Mouse (Mus musculus): ENCODE measurements at regions not wholly inside any gene's neighbourhood (a gene's known extent, or its start where the extent isn't known, plus 50 kb on each side); places are given as distances from the start of the nearest gene placed in this dataset.

DNA sequence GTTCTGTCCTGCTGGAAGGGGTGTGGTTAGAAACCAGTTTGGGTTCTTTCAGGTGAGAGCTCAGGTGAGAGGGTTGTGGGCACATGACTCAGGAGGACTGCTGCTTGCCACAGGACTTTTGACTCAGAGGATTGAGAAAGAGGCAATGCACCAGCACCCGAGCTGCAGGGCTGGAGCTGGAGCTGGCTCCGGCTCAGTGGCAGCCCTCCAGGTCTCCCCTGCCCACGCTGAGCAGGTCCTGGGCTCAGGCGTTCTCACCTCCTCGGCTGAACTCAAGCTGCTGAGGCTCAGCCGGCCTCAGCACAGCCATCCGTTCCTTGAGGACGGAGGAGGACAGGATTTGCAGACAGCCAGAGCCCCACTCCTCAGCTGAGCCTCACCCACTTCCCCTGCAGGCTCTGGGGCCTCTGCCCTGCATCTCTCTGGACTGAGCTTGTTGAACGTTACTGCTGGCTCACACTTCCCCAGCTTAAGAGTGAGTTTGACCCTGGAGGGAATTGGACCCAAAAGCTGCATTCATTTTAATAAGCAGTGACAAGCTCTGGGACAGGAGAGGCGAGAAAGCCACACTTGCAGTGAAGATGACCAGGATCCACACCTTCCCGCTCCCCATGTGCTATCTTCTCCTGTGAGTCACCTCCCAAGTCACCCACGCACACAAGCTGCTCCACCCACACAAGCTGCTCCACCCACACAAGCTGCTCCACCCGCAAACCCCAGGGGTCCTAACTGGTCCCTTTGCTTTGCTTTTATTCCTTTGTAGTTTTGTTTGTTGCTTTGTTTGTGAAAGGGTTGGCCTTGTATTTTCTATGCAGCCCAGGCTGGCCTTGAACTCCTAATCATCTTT lies 981.0 kb downstream of the 4930447A16Rik start:
- 60% methylated on average over 13 of the region's 13 CpGs for WGBS
- Histone ChIP-seq H3K27ac (ENCODE audit: control insufficient read depth, insufficient read depth, low read length) (no peak overlapping the region), H3K4me1 (replicated peaks; ENCODE audit: control insufficient read depth, insufficient read depth, low read length) (0 out of 2 replicates have a peak, but pooled peaks cover 6% of the 10 kb centered on the region), H3K36me3 (ENCODE audit: control insufficient read depth, insufficient read depth, low read length) (no peaks in the 10 kb centered on the region), H3K27me3 (ENCODE audit: control insufficient read depth, insufficient read depth, low read length) (no peaks in the 10 kb centered on the region), H3K4me3 (ENCODE audit: control insufficient read depth, insufficient read depth, low read length) (no peak overlapping the region)
- TF ChIP-seq CTCF (IDR thresholded peaks at IDR 0.05; ENCODE audit: borderline replicate concordance, control insufficient read depth, extremely low read depth, insufficient read depth, low read length, poor library complexity) (no peak), POLR2A (IDR thresholded peaks at IDR 0.05; ENCODE audit: control insufficient read depth, extremely low read depth, insufficient read depth, low read length, poor library complexity) (no peak)
- no peak for DNase-seq

DNA sequence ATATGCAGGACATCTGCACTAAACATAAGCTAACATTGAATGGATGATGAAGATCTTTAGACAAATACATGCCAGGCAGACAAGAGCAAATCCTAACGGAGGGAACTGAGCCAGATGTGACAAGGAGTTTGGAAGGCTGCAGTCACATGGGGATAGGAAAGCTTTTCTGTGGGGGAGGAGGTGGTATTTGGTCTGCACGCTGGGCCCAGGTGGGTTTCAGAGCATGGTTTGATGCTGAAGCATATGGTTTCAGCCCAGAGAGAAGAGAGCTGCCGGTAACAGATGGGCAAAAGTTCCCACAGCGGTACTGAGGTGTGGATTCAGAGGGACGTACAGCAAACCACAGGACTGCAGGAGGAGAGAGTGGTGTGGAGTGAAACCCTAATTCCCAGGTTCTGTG lies 982.1 kb downstream of the 4930447A16Rik start:
- TF ChIP-seq CTCF (IDR thresholded peaks at IDR 0.05; ENCODE audit: borderline replicate concordance, control insufficient read depth, extremely low read depth, insufficient read depth, low read length, poor library complexity) (no peak), POLR2A (IDR thresholded peaks at IDR 0.05; ENCODE audit: control insufficient read depth, extremely low read depth, insufficient read depth, low read length, poor library complexity) (no peak)
- Histone ChIP-seq H3K4me1 (replicated peaks; ENCODE audit: control insufficient read depth, insufficient read depth, low read length) (0 out of 2 replicates have a peak, but pooled peaks cover 6% of the 10 kb centered on the region), H3K36me3 (ENCODE audit: control insufficient read depth, insufficient read depth, low read length) (no peaks in the 10 kb centered on the region), H3K27me3 (ENCODE audit: control insufficient read depth, insufficient read depth, low read length) (no peaks in the 10 kb centered on the region), H3K4me3 (ENCODE audit: control insufficient read depth, insufficient read depth, low read length) (no peak overlapping the region), H3K27ac (ENCODE audit: control insufficient read depth, insufficient read depth, low read length) (no peak overlapping the region)
- 58% methylated on average over 5 of the region's 5 CpGs for WGBS
- DNase-seq, result no peak

DNA sequence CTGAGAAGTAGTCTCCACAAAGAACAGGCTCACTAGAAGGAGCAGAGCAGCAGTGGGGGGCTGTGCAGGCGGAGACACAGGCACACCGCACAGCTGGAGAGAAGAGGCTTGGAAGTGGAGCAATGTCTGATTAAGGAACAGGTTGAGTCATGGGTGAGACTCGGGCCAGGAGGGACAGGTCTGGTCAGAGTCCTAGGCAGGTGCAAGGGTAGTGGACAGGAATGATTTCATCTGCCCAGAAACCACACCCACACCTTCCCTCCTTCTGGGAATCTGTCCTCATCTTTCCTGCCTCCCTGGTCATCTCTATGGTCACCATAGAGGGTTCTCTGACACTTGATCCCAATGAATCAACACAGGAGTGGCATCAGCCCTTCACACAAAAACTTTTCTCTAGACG lies 983.8 kb downstream of the 4930447A16Rik start:
- H3K27me3 ChIP-seq (ENCODE audit: control insufficient read depth, insufficient read depth, low read length), result no peaks in the 10 kb centered on the region
- no peak overlapping the region for H3K27ac ChIP-seq (ENCODE audit: control insufficient read depth, insufficient read depth, low read length)
- no peaks in the 10 kb centered on the region for H3K36me3 ChIP-seq (ENCODE audit: control insufficient read depth, insufficient read depth, low read length)
- TF ChIP-seq POLR2A (IDR thresholded peaks at IDR 0.05; ENCODE audit: control insufficient read depth, extremely low read depth, insufficient read depth, low read length, poor library complexity) (no peak), CTCF (IDR thresholded peaks at IDR 0.05; ENCODE audit: borderline replicate concordance, control insufficient read depth, extremely low read depth, insufficient read depth, low read length, poor library complexity) (no peak)
- no peak for DNase-seq
- H3K4me1 ChIP-seq (replicated peaks; ENCODE audit: control insufficient read depth, insufficient read depth, low read length), result 0 out of 2 replicates have a peak, but pooled peaks cover 6% of the 10 kb centered on the region
- H3K4me3 ChIP-seq (ENCODE audit: control insufficient read depth, insufficient read depth, low read length), result no peak overlapping the region
- 88% methylated on average over 4 of the region's 4 CpGs for WGBS

DNA sequence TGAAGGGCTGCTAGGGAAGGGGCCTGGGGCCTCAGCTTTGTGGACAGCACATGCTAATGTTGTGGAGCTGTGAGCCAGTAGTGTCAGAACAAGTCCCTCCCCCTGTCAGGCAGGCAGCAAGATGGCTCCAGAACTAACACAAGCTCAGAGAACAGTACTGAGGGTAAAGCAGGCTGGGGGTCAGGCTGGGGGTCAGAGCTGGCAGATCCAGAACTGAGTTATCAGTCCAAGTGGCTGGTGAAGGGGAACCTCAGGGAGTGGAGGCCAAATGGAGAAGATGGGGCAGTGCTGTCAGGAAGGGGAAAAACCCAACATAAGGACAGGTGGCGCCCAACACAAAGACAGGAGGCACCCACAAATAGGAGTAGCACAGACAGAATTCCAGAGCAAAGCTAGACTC lies 985.1 kb downstream of the 4930447A16Rik start:
- H3K4me1 ChIP-seq (replicated peaks; ENCODE audit: control insufficient read depth, insufficient read depth, low read length), result 0 out of 2 replicates have a peak, but pooled peaks cover 6% of the 10 kb centered on the region
- TF ChIP-seq CTCF (IDR thresholded peaks at IDR 0.05; ENCODE audit: borderline replicate concordance, control insufficient read depth, extremely low read depth, insufficient read depth, low read length, poor library complexity) (no peak), POLR2A (IDR thresholded peaks at IDR 0.05; ENCODE audit: control insufficient read depth, extremely low read depth, insufficient read depth, low read length, poor library complexity) (no peak)
- H3K4me3 ChIP-seq (ENCODE audit: control insufficient read depth, insufficient read depth, low read length), result no peak overlapping the region
- no peaks in the 10 kb centered on the region for H3K27me3 ChIP-seq (ENCODE audit: control insufficient read depth, insufficient read depth, low read length)
- H3K27ac ChIP-seq (ENCODE audit: control insufficient read depth, insufficient read depth, low read length), result no peak overlapping the region
- 95% methylated on average over 1 of the region's 1 CpGs for WGBS
- H3K36me3 ChIP-seq (ENCODE audit: control insufficient read depth, insufficient read depth, low read length), result no peaks in the 10 kb centered on the region
- DNase-seq, result no peak

DNA sequence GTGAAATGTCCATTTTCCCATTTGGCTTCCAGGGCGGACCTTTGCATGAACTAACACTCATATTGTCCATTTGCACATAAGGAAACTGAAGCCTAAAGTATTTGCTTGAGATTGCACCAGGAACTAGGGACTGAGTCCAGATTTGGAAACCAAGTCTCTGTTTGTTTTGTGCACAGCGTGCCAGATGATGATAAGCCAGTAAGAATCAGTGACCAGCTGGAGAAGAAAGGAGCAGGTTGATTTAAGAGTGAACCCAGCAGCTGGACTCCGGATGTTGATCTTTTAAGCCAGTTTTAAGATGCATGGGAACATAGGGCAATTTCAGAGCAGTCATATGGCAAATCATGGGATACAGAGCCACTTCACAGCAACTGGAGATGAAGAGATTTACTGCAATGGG lies 987.1 kb downstream of the 4930447A16Rik start:
- Histone ChIP-seq H3K4me3 (ENCODE audit: control insufficient read depth, insufficient read depth, low read length) (no peak overlapping the region), H3K36me3 (ENCODE audit: control insufficient read depth, insufficient read depth, low read length) (no peaks in the 10 kb centered on the region), H3K4me1 (replicated peaks; ENCODE audit: control insufficient read depth, insufficient read depth, low read length) (0 out of 2 replicates have a peak, but pooled peaks cover 2% of the 10 kb centered on the region), H3K27me3 (ENCODE audit: control insufficient read depth, insufficient read depth, low read length) (no peaks in the 10 kb centered on the region), H3K27ac (ENCODE audit: control insufficient read depth, insufficient read depth, low read length) (no peak overlapping the region)
- TF ChIP-seq POLR2A (IDR thresholded peaks at IDR 0.05; ENCODE audit: control insufficient read depth, extremely low read depth, insufficient read depth, low read length, poor library complexity) (no peak), CTCF (IDR thresholded peaks at IDR 0.05; ENCODE audit: borderline replicate concordance, control insufficient read depth, extremely low read depth, insufficient read depth, low read length, poor library complexity) (no peak)
- DNase-seq, result no peak
- 96% methylated on average over 3 of the region's 3 CpGs for WGBS

DNA sequence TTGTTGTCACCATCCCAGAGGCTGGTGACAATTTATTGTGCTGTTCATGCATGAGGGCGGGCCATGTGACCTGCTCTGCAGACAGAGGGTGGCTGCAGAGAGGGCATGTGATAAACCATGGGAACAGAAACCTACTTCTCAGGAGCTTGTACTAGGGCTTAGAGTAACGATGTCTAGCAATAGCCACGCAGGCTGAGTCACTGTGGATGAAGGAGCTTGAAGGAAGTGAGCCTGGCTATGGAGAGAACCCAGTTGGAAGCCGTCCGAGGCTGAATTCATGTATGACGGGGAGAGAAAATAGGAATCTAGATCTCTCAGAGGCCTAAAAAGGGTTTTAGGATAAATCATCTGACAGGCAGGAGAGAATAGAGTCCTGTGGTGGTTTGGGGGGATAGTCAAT lies 988.0 kb downstream of the 4930447A16Rik start:
- no peak for TF ChIP-seq CTCF (IDR thresholded peaks at IDR 0.05; ENCODE audit: borderline replicate concordance, control insufficient read depth, extremely low read depth, insufficient read depth, low read length, poor library complexity)
- no peak for TF ChIP-seq POLR2A (IDR thresholded peaks at IDR 0.05; ENCODE audit: control insufficient read depth, extremely low read depth, insufficient read depth, low read length, poor library complexity)
- 96% methylated on average over 6 of the region's 6 CpGs for WGBS
- Histone ChIP-seq H3K4me1 (replicated peaks; ENCODE audit: control insufficient read depth, insufficient read depth, low read length) (no peaks in the 10 kb centered on the region), H3K4me3 (ENCODE audit: control insufficient read depth, insufficient read depth, low read length) (no peak overlapping the region), H3K27ac (ENCODE audit: control insufficient read depth, insufficient read depth, low read length) (no peak overlapping the region), H3K36me3 (ENCODE audit: control insufficient read depth, insufficient read depth, low read length) (no peaks in the 10 kb centered on the region), H3K27me3 (ENCODE audit: control insufficient read depth, insufficient read depth, low read length) (no peaks in the 10 kb centered on the region)
- DNase-seq, result no peak

All from thymus, adult 2 months (tissue).